Mouse (Mus musculus): ENCODE results near the gene Ddhd1. TPM values are rescaled to one million over a fixed set of nuclear protein-coding genes. Genes with fewer than 3 reads are reported as not detected.
"Not testable (repeated sequence)": the region's sequence is repeated elsewhere in the genome, so short reads cannot be mapped to it uniquely, and the experiment has no call there.

The Ddhd1 gene
- polyA plus RNA-seq, 1 experiment = 18.2 TPM

- Histone ChIP-seq H3K4me3 (ENCODE audit: insufficient read depth, low read length) (no peak overlapping the region), H3K27ac (ENCODE audit: insufficient read depth, low read depth, low read length) (no peak overlapping the region), H3K4me1 (ENCODE audit: control insufficient read depth, insufficient read depth, low read length) (no peaks in the 10 kb centered on the region)
- no peak for TF ChIP-seq POLR2A (IDR thresholded peaks at IDR 0.05; ENCODE audit: borderline replicate concordance, low read depth, low read length)
- no peak for TF ChIP-seq CTCF (IDR thresholded peaks at IDR 0.05; ENCODE audit: low read depth, low read length)
Observed at GRCm38 (mm10) chr14:45593261-45593660, 64.7 kb downstream of the Ddhd1 start.

DNA sequence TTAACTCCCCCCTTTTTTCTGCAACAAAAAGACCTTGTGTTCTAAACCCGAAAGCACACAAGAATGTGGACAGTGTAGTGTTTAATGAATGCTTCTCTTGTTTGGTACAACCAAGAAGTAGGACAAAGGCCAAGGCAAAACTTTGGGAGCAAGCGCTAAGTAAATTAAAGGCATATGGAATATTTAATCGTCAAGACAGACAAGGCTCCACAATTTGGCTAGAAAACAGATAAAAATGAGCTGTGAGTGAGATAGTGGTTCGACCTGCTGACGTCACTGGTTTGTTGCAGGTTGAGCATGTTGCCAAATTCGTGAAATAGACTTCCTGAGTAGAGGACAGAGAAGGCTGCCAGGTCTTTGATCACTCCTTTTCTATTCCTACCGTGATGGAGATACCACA lies 69.5 kb downstream of the Ddhd1 start:
- TF ChIP-seq POLR2A (IDR thresholded peaks at IDR 0.05; ENCODE audit: borderline replicate concordance, low read depth, low read length) (no peak), CTCF (IDR thresholded peaks at IDR 0.05; ENCODE audit: low read depth, low read length) (no peak)
- Histone ChIP-seq H3K4me1 (ENCODE audit: control insufficient read depth, insufficient read depth, low read length) (peaks cover 7% of the 10 kb centered on the region), H3K27ac (ENCODE audit: insufficient read depth, low read depth, low read length) (no peak overlapping the region), H3K4me3 (ENCODE audit: insufficient read depth, low read length) (no peak overlapping the region)

DNA sequence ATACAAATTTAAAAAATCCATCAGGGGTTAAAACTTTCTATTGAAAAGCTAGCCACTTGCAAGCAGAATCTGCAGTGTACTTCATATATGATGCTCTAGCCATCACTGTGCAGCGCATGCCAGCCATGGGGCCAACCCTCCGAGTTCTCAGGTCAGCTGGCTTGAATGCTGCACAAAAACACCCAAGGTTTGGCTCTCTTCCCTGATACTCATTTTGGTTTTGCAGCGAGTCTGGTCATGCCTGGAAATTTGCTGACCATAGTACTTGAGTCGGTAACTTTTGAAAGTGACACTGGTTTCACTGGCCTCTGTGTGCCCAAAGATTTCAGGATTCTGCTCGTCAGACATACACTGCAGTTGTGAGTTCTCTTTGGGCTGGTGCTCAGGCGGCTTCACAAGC lies 70.4 kb downstream of the Ddhd1 start:
- H3K27ac ChIP-seq (ENCODE audit: insufficient read depth, low read depth, low read length) = no peak overlapping the region
- H3K4me1 ChIP-seq (ENCODE audit: control insufficient read depth, insufficient read depth, low read length) = peaks cover 8% of the 10 kb centered on the region
- TF ChIP-seq POLR2A (IDR thresholded peaks at IDR 0.05; ENCODE audit: borderline replicate concordance, low read depth, low read length) (no peak), CTCF (IDR thresholded peaks at IDR 0.05; ENCODE audit: low read depth, low read length) (no peak)
- no peak overlapping the region for H3K4me3 ChIP-seq (ENCODE audit: insufficient read depth, low read length)

- H3K4me1 ChIP-seq (ENCODE audit: control insufficient read depth, insufficient read depth, low read length) = peaks cover 8% of the 10 kb centered on the region
- TF ChIP-seq POLR2A (IDR thresholded peaks at IDR 0.05; ENCODE audit: borderline replicate concordance, low read depth, low read length) (no peak), CTCF (IDR thresholded peaks at IDR 0.05; ENCODE audit: low read depth, low read length) (no peak)
- H3K27ac ChIP-seq (ENCODE audit: insufficient read depth, low read depth, low read length) = no peak overlapping the region
- H3K4me3 ChIP-seq (ENCODE audit: insufficient read depth, low read length) = no peak overlapping the region
Observed at GRCm38 (mm10) chr14:45583494-45584027, 74.4 kb downstream of the Ddhd1 start.

DNA sequence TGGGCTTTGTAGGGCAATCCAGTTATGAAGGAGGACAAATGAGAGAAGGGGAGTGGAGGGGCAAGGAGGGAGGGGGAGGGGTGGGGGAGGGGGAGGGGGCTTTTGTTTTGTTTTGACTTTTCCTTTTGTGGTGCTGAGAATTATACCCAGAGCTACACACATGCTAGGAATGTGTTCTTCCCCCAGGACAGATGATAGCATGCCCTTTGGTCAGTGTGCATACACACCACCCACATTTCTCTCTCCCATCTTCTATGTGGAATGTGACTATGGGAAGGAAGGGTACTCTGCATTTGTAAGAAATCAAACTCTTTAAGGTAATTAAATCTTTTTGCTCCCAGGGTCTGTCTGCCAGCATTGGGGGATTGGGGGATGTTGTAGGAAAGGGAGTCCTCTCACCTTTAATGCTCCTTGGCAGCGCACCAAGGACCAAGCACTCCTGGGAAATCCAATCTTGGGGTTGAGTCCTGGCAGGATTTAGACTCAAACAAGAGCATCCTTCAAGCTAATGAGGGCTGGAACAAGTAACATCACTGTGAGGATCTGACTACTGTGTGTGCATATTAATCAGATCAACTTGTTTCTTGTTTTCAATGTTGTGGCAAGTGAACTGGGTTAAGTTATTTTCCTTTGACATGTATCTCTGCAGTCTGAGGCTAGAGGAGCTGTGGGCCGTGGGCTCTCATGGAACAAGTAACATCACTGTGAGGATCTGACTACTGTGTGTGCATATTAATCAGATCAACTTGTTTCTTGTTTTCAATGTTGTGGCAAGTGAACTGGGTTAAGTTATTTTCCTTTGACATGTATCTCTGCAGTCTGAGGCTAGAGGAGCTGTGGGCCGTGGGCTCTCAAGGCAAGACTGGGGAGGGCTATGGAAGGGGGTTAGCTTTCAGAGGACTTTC lies 76.8 kb downstream of the Ddhd1 start:
- not testable (repeated sequence) for H3K4me3 ChIP-seq (ENCODE audit: insufficient read depth, low read length); H3K27ac ChIP-seq (ENCODE audit: insufficient read depth, low read depth, low read length); H3K4me1 ChIP-seq (ENCODE audit: control insufficient read depth, insufficient read depth, low read length)

- TF ChIP-seq POLR2A (IDR thresholded peaks at IDR 0.05; ENCODE audit: borderline replicate concordance, low read depth, low read length) = no peak
- peak; percentile 61; the same call in 1 of the 2 replicates for TF ChIP-seq CTCF (IDR thresholded peaks at IDR 0.05; ENCODE audit: low read depth, low read length)
- no peaks in the 10 kb centered on the region for H3K4me1 ChIP-seq (ENCODE audit: control insufficient read depth, insufficient read depth, low read length)
- H3K4me3 ChIP-seq (ENCODE audit: insufficient read depth, low read length) = peak overlapping the region; percentile 27; the same call in 1 of the 2 replicates
- H3K27ac ChIP-seq (ENCODE audit: insufficient read depth, low read depth, low read length) = no peak overlapping the region
Observed at GRCm38 (mm10) chr14:45566066-45566937, 91.6 kb downstream of the Ddhd1 start.

GRCm38 (mm10) chr14:45565216-45566065 lies 92.5 kb downstream of the Ddhd1 start:
- no peaks in the 10 kb centered on the region for H3K4me1 ChIP-seq (ENCODE audit: control insufficient read depth, insufficient read depth, low read length)
- no peak for TF ChIP-seq CTCF (IDR thresholded peaks at IDR 0.05; ENCODE audit: low read depth, low read length)
- no peak for TF ChIP-seq POLR2A (IDR thresholded peaks at IDR 0.05; ENCODE audit: borderline replicate concordance, low read depth, low read length)
- H3K4me3 ChIP-seq (ENCODE audit: insufficient read depth, low read length) = no peak overlapping the region
- H3K27ac ChIP-seq (ENCODE audit: insufficient read depth, low read depth, low read length) = no peak overlapping the region

DNA sequence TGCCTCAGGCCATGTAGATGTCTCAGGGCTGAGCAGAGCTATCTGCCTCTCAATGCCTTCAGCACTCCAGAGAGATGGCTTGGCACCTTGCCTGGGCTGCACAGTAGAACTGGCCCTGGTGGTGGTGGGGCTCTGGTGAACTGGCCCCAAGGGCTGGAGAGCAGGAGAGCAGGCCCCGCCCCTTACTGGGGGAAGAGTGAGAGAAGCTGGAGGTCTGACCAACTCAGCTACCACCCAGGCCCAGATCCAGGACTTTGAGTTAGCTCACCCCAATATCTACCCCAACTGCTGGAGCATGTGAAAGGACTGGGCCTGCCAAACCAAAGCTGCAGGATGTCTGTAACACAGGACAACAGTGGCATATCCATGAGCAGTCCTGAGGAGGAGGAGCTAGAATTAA lies 94.4 kb downstream of the Ddhd1 start:
- Histone ChIP-seq H3K27ac (ENCODE audit: insufficient read depth, low read depth, low read length) (no peak overlapping the region), H3K4me3 (ENCODE audit: insufficient read depth, low read length) (no peak overlapping the region), H3K4me1 (ENCODE audit: control insufficient read depth, insufficient read depth, low read length) (no peaks in the 10 kb centered on the region)
- TF ChIP-seq CTCF (IDR thresholded peaks at IDR 0.05; ENCODE audit: low read depth, low read length) = no peak
- no peak for TF ChIP-seq POLR2A (IDR thresholded peaks at IDR 0.05; ENCODE audit: borderline replicate concordance, low read depth, low read length)

GRCm38 (mm10) chr14:45561681-45562080 lies 96.3 kb downstream of the Ddhd1 start:
- no peak for TF ChIP-seq POLR2A (IDR thresholded peaks at IDR 0.05; ENCODE audit: borderline replicate concordance, low read depth, low read length)
- no peak for TF ChIP-seq CTCF (IDR thresholded peaks at IDR 0.05; ENCODE audit: low read depth, low read length)
- Histone ChIP-seq H3K4me3 (ENCODE audit: insufficient read depth, low read length) (no peak overlapping the region), H3K4me1 (ENCODE audit: control insufficient read depth, insufficient read depth, low read length) (no peaks in the 10 kb centered on the region), H3K27ac (ENCODE audit: insufficient read depth, low read depth, low read length) (no peak overlapping the region)

Measured in bone marrow macrophage, adult 2 months (primary cell).